Mouse (Mus musculus) megakaryocyte, embryonic 14.5 days (primary cell): ENCODE measurements around the gene Drd2.

Experiments
- FLI1 ChIP-seq: IDR thresholded peaks from 2 replicates; pipeline ENCODE4 v1.6.1; 2012; ENCODE audit warnings: low read length, inconsistent platforms, mixed read lengths
- GATA1 ChIP-seq: IDR thresholded peaks from 3 replicates; pipeline ENCODE4 v1.6.1; 2012; ENCODE audit warnings: mixed read lengths, low read length, inconsistent platforms, borderline replicate concordance

GRCm38 (mm10) chr9:49310821-49311220 is 29.6 kb upstream of the Drd2 start:
- TF ChIP-seq GATA1 (no peak), FLI1 (no peak)
